Mouse (Mus musculus) midbrain, embryonic 14.5 days (tissue): ENCODE data around the gene Slc44a2. TPM values are rescaled to one million over a fixed set of nuclear protein-coding genes. Genes with fewer than 3 reads are reported as not detected.

Source experiments
- ATAC-seq: fragments of 200-750 bp; cut with Nextera tagmentation; 2 replicates; pipeline ENCODE4 v1.8.0; 2017; ENCODE audit warnings: moderate number of reproducible peaks, moderate library complexity; ENCODE audit not compliant: low FRiP score, low TSS enrichment
- DNase-seq: peaks from one replicate; pipeline ENCODE4 v3.0.0-alpha.2; 2015
- H3K27ac ChIP-seq: fragments of 300-500 bp; sonication (generic); replicated peaks from 2 replicates; pipeline ENCODE4 v1.5.1; 2014; ENCODE audit warnings: mild to moderate bottlenecking, low read depth, low read length, moderate library complexity
- H3K27me3 ChIP-seq: fragments of 300-500 bp; sonication (generic); 2 replicates; pipeline ENCODE4 v1.6.1; 2014; ENCODE audit warnings: low read length, control low read depth, mixed read lengths; ENCODE audit not compliant: control insufficient read depth, insufficient read depth
- H3K36me3 ChIP-seq: fragments of 300-500 bp; sonication (generic); 2 replicates; pipeline ENCODE4 v1.6.1; 2014; ENCODE audit warnings: low read length, control low read depth; ENCODE audit not compliant: control insufficient read depth, insufficient read depth
- H3K4me1 ChIP-seq: fragments of 300-500 bp; sonication (generic); 2 replicates; pipeline ENCODE4 v1.6.1; 2014; ENCODE audit warnings: mild to moderate bottlenecking, antibody characterized with exemption, low read length, control low read depth; ENCODE audit not compliant: control insufficient read depth, insufficient read depth
- H3K4me2 ChIP-seq: fragments of 300-500 bp; sonication (generic); 2 replicates; pipeline ENCODE4 v1.6.1; 2014; ENCODE audit warnings: mild to moderate bottlenecking, low read length, moderate library complexity
- H3K4me3 ChIP-seq: fragments of 300-500 bp; sonication (generic); replicated peaks from 2 replicates; pipeline ENCODE4 v1.5.1; 2014; ENCODE audit warnings: low read depth, low read length
- H3K9ac ChIP-seq: fragments of 300-500 bp; sonication (generic); replicated peaks from 2 replicates; pipeline ENCODE4 v1.6.1; 2014; ENCODE audit warnings: mild to moderate bottlenecking, low read length, moderate library complexity
- H3K9me3 ChIP-seq: fragments of 300-500 bp; sonication (generic); 2 replicates; pipeline ENCODE4 v1.6.1; 2016; ENCODE audit warnings: low read length, control low read depth, mixed read lengths; ENCODE audit not compliant: control insufficient read depth
- WGBS: fragments of 180-500 bp; shearing (Covaris S2); extraction: QIAGEN DNeasy Blood & Tissue Kit; methylation state at CpG from one replicate; pipeline ENCODE4 v1.1.7; 2014; 5-methylcytosine and 5-hydroxymethylcytosine counted together
- polyA plus RNA-seq: library from polyadenylated mRNA; unstranded; fragments of >200 nt; fragmentation: Nextera tagmentation; extraction: Ambion mirVana; gene quantifications from 2 replicates; pipeline ENCODE4 v1.2.1, GENCODE M21; 2014

Slc44a2 gene
- polyA plus RNA-seq, 1 experiment from 2014 or later = 67.4 TPM

- no peak for ATAC-seq
- Histone ChIP-seq H3K27ac (no peak overlapping the region), H3K9me3 (no peaks in the 10 kb centered on the region), H3K36me3 (peaks cover 95% of the 10 kb centered on the region), H3K27me3 (no peaks in the 10 kb centered on the region), H3K9ac (no peak overlapping the region), H3K4me1 (no peaks in the 10 kb centered on the region), H3K4me3 (no peak overlapping the region), H3K4me2 (no peak overlapping the region)
- DNase-seq = no peak
- 98% methylated on average over 5 of the region's 5 CpGs for WGBS
These were observed 42.7 kb upstream of the Slc44a2 start for GRCm38 (mm10) chr9:21277776-21278175.

- no peak for DNase-seq
- no peak for ATAC-seq
- WGBS = 89% methylated on average over 5 of the region's 5 CpGs
- Histone ChIP-seq H3K27ac (no peak overlapping the region), H3K4me3 (no peak overlapping the region), H3K9ac (no peak overlapping the region), H3K4me1 (peaks cover 15% of the 10 kb centered on the region), H3K27me3 (no peaks in the 10 kb centered on the region), H3K36me3 (peaks cover 56% of the 10 kb centered on the region), H3K4me2 (no peak overlapping the region), H3K9me3 (no peaks in the 10 kb centered on the region)
These were observed 36.9 kb upstream of the Slc44a2 start for GRCm38 (mm10) chr9:21283591-21283990.

- ATAC-seq = no peak
- no peaks in the 10 kb centered on the region for H3K9me3 ChIP-seq
- no peak overlapping the region for H3K27ac ChIP-seq
- no peak overlapping the region for H3K4me2 ChIP-seq
- no peak for DNase-seq
- H3K9ac ChIP-seq = no peak overlapping the region
- H3K4me1 ChIP-seq = peaks cover 19% of the 10 kb centered on the region
- WGBS = 90% methylated on average over 3 of the region's 3 CpGs
- peaks cover 52% of the 10 kb centered on the region for H3K36me3 ChIP-seq
- no peak overlapping the region for H3K4me3 ChIP-seq
- H3K27me3 ChIP-seq = no peaks in the 10 kb centered on the region
These were observed 36.5 kb upstream of the Slc44a2 start for GRCm38 (mm10) chr9:21283994-21284393.

GRCm38 (mm10) chr9:21286753-21287152, 33.7 kb upstream of the Slc44a2 start:
- H3K9me3 ChIP-seq = no peaks in the 10 kb centered on the region
- H3K27me3 ChIP-seq = no peaks in the 10 kb centered on the region
- no peak for DNase-seq
- peak overlapping the region; percentile 59 for H3K9ac ChIP-seq
- ATAC-seq = no peak
- peaks cover 27% of the 10 kb centered on the region for H3K36me3 ChIP-seq
- 75% methylated on average over 3 of the region's 3 CpGs for WGBS
- peak overlapping the region; percentile 84 for H3K4me2 ChIP-seq
- H3K27ac ChIP-seq = no peak overlapping the region
- H3K4me3 ChIP-seq = peak overlapping the region; percentile 78
- peaks cover 33% of the 10 kb centered on the region for H3K4me1 ChIP-seq

GRCm38 (mm10) chr9:21287571-21288402, 32.7 kb upstream of the Slc44a2 start, which contains the start of gene Kri1:
Gene Kri1, minus strand, starts transcription at chr9:21287969.
- Histone ChIP-seq H3K4me2 (peak within 1 kb of the TSS; percentile 84), H3K27me3 (no peaks in the 10 kb centered on the region), H3K9ac (peak within 1 kb of the TSS; percentile 59), H3K4me3 (peak within 1 kb of the TSS; percentile 78), H3K4me1 (peaks cover 33% of the 10 kb centered on the region), H3K36me3 (peaks cover 18% of the 10 kb centered on the region), H3K27ac (peak within 1 kb of the TSS; percentile 86), H3K9me3 (no peaks in the 10 kb centered on the region)
- peak; percentile 78 for ATAC-seq
- WGBS = 1% methylated on average over 59 of the region's 59 CpGs
- peak; percentile 99 for DNase-seq

- peak overlapping the region; percentile 78 for H3K4me3 ChIP-seq
- DNase-seq (peak; percentile 34), ATAC-seq (no peak)
- no peaks in the 10 kb centered on the region for H3K9me3 ChIP-seq
- H3K27ac ChIP-seq = peak overlapping the region; percentile 86
- H3K9ac ChIP-seq = peak overlapping the region; percentile 59
- peaks cover 16% of the 10 kb centered on the region for H3K36me3 ChIP-seq
- peak overlapping the region; percentile 84 for H3K4me2 ChIP-seq
- WGBS = 79% methylated on average over 13 of the region's 13 CpGs
- H3K27me3 ChIP-seq = no peaks in the 10 kb centered on the region
- H3K4me1 ChIP-seq = peaks cover 33% of the 10 kb centered on the region
These were observed 31.8 kb upstream of the Slc44a2 start for GRCm38 (mm10) chr9:21288404-21289336.

GRCm38 (mm10) chr9:21289337-21289671, 31.2 kb upstream of the Slc44a2 start:
- H3K36me3 ChIP-seq = peaks cover 10% of the 10 kb centered on the region
- H3K27me3 ChIP-seq = no peaks in the 10 kb centered on the region
- no peak overlapping the region; the same call in 1 of the 2 replicates for H3K4me3 ChIP-seq
- no peak overlapping the region for H3K27ac ChIP-seq
- no peaks in the 10 kb centered on the region for H3K9me3 ChIP-seq
- DNase-seq = no peak
- WGBS = 88% methylated on average over 2 of the region's 2 CpGs
- no peak for ATAC-seq
- H3K4me1 ChIP-seq = peaks cover 33% of the 10 kb centered on the region
- H3K4me2 ChIP-seq = peak overlapping the region; percentile 84
- H3K9ac ChIP-seq = no peak overlapping the region

- Histone ChIP-seq H3K36me3 (no peaks in the 10 kb centered on the region), H3K9ac (peak overlapping the region; percentile 70), H3K9me3 (no peaks in the 10 kb centered on the region), H3K27me3 (no peaks in the 10 kb centered on the region), H3K4me1 (peaks cover 33% of the 10 kb centered on the region), H3K4me2 (peak overlapping the region; percentile 84), H3K4me3 (peak overlapping the region; percentile 72), H3K27ac (peak overlapping the region; percentile 82)
- DNase-seq (peak; percentile 62), ATAC-seq (no peak)
- under 1% methylated on average over 20 of the region's 20 CpGs for WGBS
These were observed 29.9 kb upstream of the Slc44a2 start for GRCm38 (mm10) chr9:21290589-21290988.
